In genomic region chr4:128358751-128359150, GRCm38 (mm10) we compare ENCODE assay signal across 23 mouse cellular contexts.
DNase-seq lines count a peak whose midpoint lies in the region; ATAC-seq lines count a peak whose summit lies in the region.
"Had no signal": no experiment of that assay in that cellular context is flagged by ENCODE, and none has a peak within 500 bp of the region (broad histone marks: within the 10 kb centered on the region; RNA-seq: fewer than 3 reads in every experiment).

No protein-coding gene starts in this region.

- H3K36me3 ChIP-seq in neural tube, embryonic 15.5 days, result no peaks in the 10 kb centered on the region
- no peaks in the 10 kb centered on the region for H3K36me3 ChIP-seq in kidney, embryonic 15.5 days
- H3K36me3 ChIP-seq: embryonic facial prominence, embryonic 12.5 days; heart, embryonic 12.5 days; hindbrain, embryonic 12.5 days had no signal

- peak; percentile 28 to 32 for DNase-seq in layer of hippocampus, adult 8-10 months (ENCODE audit: low spot score in 2 of 2)
- no peak for DNase-seq in layer of hippocampus, postnatal 25 days (ENCODE audit: extremely low spot score in 1 of 2, low spot score in 1 of 2)
- peak; percentile 41 to 76 for DNase-seq in frontal cortex, postnatal 36 days (ENCODE audit: low spot score in 2 of 2)
- DNase-seq in left cerebral cortex, postnatal 25 days (ENCODE audit: low spot score in 2 of 2), result peak; percentile 48 to 94
- peak; percentile 89 for DNase-seq in telencephalon, adult 2 months (ENCODE audit: low read depth, low spot score)
- DNase-seq: adrenal gland, adult 2 months; cerebellum, adult 8-10 months; gastrocnemius, postnatal 10 days; heart, adult 11 months; heart, postnatal 14 days; kidney, adult 2 months; kidney, postnatal 25 days; lung, adult 2 months; lung, postnatal 36 days; retina, postnatal 1 day had no signal

- no peak overlapping the region for H3K4me3 ChIP-seq in neural tube, embryonic 15.5 days (replicated peaks)
- no peak overlapping the region for H3K4me3 ChIP-seq in kidney, embryonic 15.5 days (replicated peaks)
- H3K4me3 ChIP-seq: embryonic facial prominence, embryonic 12.5 days; heart, embryonic 12.5 days; hindbrain, embryonic 12.5 days had no signal

- no peaks in the 10 kb centered on the region for H3K9me3 ChIP-seq in neural tube, embryonic 15.5 days (replicated peaks)
- H3K9me3 ChIP-seq in kidney, embryonic 15.5 days (replicated peaks), result no peaks in the 10 kb centered on the region
- H3K9me3 ChIP-seq: embryonic facial prominence, embryonic 12.5 days; heart, embryonic 12.5 days; hindbrain, embryonic 12.5 days had no signal

- no peak overlapping the region for H3K9ac ChIP-seq in neural tube, embryonic 15.5 days (replicated peaks)
- no peak overlapping the region for H3K9ac ChIP-seq in kidney, embryonic 15.5 days
- H3K9ac ChIP-seq: embryonic facial prominence, embryonic 12.5 days; heart, embryonic 12.5 days; hindbrain, embryonic 12.5 days had no signal

- H3K27me3 ChIP-seq in neural tube, embryonic 15.5 days (replicated peaks), result no peaks in the 10 kb centered on the region
- H3K27me3 ChIP-seq in kidney, embryonic 15.5 days, result no peaks in the 10 kb centered on the region
- H3K27me3 ChIP-seq: embryonic facial prominence, embryonic 12.5 days; heart, embryonic 12.5 days; hindbrain, embryonic 12.5 days had no signal

- 79% methylated on average over 11 of the region's 11 CpGs for WGBS in neural tube, embryonic 15.5 days
- 82% methylated on average over 11 of the region's 11 CpGs for WGBS in kidney, embryonic 15.5 days

- intact Hi-C loops in left cerebral cortex, postnatal 25 days (cut with DNase I), result no loop called here

- no peak overlapping the region for H3K4me2 ChIP-seq in neural tube, embryonic 15.5 days
- no peak overlapping the region for H3K4me2 ChIP-seq in kidney, embryonic 15.5 days
- H3K4me2 ChIP-seq: embryonic facial prominence, embryonic 12.5 days; heart, embryonic 12.5 days; hindbrain, embryonic 12.5 days; liver, embryonic 11.5 days had no signal

- H3K27ac ChIP-seq in neural tube, embryonic 15.5 days (replicated peaks), result no peak overlapping the region
- no peak overlapping the region for H3K27ac ChIP-seq in kidney, embryonic 15.5 days
- H3K27ac ChIP-seq: embryonic facial prominence, embryonic 12.5 days; hindbrain, embryonic 12.5 days had no signal

- no peaks in the 10 kb centered on the region for H3K4me1 ChIP-seq in neural tube, embryonic 15.5 days
- H3K4me1 ChIP-seq in kidney, embryonic 15.5 days, result no peaks in the 10 kb centered on the region
- H3K4me1 ChIP-seq: embryonic facial prominence, embryonic 12.5 days; heart, embryonic 12.5 days; hindbrain, embryonic 12.5 days had no signal

- no peak for ATAC-seq in neural tube, embryonic 15.5 days (ENCODE audit: low FRiP score)
- no peak for ATAC-seq in kidney, embryonic 15.5 days (replicated peaks; ENCODE audit: low FRiP score)
- ATAC-seq: forebrain, embryonic 16.5 days; inflammation-experienced regulatory T-cells, adult 6 months had no signal

Comparison
In these comparisons a context has a peak if more than half of its experiments do, and no peak if none do; other contexts are left out.
1. DNase-seq: peak in layer of hippocampus, adult 8-10 months (2 of 2), frontal cortex, postnatal 36 days (2 of 2), left cerebral cortex, postnatal 25 days (2 of 2) and telencephalon, adult 2 months (single experiment); none in layer of hippocampus, postnatal 25 days (0 of 2).